Mouse (Mus musculus) inflammation-experienced regulatory T-cells, adult 6 months (primary cell): Measurements from ENCODE around the gene Afdn. TPM values are rescaled to one million over a fixed set of nuclear protein-coding genes. Genes with fewer than 3 reads are reported as not detected.
"Not testable (repeated sequence)": the region's sequence is repeated elsewhere in the genome, so short reads cannot be mapped to it uniquely, and the experiment has no call there.

Source experiments
- ATAC-seq: one replicate; pipeline ENCODE4 v1.8.0; 2017
- polyA plus RNA-seq, 3 experiments: library from polyadenylated mRNA; unstranded; fragments of 100-300 nt; shearing (Covaris generic); gene quantifications; one replicate each; pipeline ENCODE4 v1.2.1; 2017

Afdn gene
- polyA plus RNA-seq, 3 experiments from 2014 or later, result 1.0 to 2.6 (median 2.0) TPM

DNA sequence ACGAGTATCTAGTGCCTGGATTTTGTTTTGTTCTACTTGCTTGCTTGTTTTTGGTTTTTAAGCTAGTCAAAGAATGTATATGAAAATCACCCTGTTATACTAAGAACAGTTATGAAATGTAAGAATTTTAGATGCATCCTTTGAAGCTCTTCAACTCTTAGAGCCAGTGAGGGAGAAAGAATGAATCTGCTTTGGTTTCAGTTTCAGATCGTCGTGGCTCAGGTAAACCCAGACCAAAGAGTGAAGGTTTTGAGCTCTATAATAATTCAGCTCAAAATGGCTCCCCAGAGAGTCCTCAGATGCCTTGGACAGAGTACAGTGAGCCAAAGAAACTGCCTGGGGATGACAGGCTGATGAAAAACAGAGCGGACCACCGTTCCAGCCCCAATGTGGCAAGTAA, 123.2 kb downstream of the Afdn start:
- peak; percentile 74 for ATAC-seq

DNA sequence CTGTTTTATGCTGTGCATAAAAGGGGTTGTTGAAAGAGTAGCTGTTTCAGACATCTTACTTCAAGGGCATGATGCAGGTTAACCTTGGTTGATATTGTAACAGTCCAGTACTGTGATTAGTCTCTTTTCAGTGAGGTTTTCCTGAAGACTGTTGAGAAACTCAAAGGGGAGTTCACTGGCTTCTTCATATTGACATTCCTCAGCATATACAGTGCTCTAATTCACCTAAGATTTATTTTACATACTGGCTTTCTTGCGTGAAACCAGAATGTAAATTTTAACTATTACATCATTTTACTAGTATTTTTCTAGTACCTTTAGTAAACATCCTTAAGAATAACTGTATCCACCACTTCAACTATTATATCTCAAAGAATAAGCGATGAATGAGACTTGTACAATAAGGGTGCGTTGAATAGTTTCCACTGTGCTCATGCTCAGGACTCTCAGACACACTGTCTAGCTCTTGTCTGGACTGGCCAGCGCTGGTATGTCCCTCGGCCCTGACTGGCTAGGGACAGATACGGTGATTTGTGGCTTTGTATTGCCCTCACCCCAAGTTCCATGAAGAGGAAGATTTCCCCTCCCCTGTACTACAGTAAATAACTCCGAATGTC, 129.6 kb downstream of the Afdn start:
- no peak for ATAC-seq

DNA sequence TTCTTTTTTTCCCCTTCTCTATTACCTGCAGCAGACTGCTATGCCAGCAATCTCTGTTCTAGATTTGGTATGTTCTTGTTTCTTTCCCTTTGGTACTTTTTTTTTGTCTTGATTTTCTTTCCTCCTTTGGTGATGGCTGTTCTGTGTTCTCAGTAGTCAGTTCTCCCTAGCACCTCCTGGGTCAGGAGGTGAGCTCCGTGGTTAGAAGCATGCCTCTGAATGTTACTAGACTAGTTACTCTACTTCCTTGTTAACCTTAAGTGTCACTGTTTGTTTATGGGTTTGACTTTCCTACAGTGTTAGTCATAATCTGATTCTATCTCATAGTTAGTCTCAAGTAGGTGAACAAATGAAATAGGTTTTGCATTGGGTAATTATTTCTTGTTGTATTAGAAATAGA, 130.6 kb downstream of the Afdn start:
- no peak for ATAC-seq

DNA sequence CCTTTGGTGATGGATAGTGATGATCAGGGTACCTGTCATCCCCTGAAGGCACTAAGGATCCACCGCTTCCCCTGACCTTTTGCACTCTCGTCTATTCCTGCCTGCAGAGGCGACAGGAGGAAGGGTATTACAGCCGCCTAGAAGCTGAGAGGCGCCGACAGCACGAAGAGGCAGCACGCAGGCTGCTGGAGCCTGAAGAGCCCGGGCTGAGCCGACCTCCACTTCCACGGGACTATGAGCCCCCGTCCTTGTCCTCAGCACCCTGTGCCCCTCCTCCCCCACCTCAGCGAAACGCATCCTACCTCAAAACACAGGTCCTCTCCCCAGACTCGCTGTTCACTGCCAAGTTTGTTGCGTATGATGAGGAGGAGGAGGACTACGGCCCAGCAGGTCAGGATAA, 138.5 kb downstream of the Afdn start:
- ATAC-seq, result no peak

DNA sequence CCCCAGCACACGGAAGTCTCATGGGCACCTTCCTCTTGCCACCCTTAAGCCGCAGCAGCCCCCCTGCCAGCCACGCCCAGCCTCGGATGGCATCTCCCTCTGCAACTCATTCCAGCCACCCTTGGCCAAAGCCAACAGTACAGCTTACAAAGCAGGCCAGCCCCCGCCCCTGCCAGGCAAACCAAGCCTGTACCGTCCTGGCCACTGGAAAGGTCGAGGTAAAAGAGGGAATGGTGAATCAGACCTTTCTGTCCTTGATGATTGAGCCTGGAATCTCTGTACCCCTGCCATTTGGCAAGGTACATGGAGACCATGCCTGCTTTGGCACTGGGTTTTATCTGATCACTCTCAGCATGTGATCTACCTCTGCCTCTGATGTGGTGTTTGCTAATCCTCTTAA, 138.9 kb downstream of the Afdn start:
- no peak for ATAC-seq

DNA sequence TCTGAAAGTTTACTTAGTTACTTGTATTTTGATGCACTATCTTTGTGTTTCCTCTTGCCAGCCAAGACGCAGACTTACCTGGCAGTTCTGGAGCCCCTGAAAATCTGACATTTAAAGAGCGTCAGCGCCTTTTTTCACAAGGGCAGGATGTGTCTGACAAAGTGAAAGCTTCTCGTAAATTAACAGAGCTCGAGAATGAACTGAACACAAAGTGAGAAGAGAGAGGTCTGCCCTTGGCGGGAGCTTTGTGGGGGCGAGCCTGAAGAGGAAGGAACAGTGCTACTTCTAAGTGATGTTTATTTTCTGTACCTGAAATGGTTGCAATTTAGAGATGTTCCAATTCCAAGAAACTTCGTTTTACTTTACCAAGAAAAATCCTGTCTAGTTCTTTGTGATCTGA, 143.5 kb downstream of the Afdn start:
- peak; percentile 45 for ATAC-seq

DNA sequence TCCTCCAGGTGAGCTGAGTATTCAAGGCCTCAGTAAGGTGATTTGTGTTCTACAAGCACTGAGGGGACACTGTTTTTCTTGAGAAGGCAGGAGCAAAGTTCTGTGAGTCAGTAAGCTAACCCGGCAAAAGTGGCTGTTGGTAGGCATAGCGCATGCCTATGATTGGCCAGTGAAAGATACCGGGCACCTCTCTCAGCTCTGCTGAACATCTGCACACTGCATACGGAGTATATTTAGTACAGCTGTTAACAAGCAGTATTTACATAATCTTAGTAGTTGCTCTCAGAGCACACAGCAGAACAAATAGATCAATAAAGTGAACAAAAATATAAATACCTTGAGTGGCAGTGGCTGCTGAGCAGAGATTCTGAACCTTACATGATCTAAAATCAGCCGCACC, 146.7 kb downstream of the Afdn start:
- ATAC-seq, result no peak

DNA sequence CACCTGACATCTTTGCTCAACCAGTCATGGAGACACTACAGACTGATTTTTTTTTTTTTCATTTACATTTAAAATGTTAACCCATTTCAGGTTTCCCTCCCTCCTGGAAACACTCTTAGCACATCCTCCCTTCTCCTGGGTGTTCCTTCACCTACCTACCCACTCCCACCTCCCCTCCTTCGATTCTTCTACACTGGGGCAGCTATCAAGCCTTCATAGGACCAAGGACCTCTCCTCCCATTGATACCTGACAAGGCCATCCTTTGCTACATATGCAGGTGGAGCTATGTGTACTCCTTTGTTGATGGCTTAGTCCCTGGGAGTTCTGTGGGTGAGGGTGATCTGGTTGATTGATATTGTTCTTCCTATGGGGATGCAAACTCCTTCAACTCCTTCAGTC, 147.3 kb downstream of the Afdn start:
- no peak for ATAC-seq

DNA sequence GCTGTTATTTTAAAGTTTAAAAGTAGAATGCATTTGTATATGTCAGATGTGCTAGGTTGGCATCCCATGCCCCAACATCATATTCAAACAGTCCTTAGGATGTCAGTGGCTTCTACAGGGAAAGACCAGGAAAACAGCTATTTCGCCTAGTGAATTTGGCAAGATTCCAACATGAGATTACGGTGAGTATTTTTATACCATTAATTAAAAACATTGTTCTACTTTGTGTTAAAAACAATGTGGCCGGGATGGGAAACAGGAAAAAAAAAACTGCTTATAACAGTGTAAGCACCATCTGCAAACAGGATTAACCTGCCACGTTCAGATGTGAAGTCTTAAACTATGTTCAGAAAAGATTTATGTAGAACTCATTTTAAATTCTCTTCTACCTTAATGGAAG, 153.6 kb downstream of the Afdn start:
- no peak for ATAC-seq

DNA sequence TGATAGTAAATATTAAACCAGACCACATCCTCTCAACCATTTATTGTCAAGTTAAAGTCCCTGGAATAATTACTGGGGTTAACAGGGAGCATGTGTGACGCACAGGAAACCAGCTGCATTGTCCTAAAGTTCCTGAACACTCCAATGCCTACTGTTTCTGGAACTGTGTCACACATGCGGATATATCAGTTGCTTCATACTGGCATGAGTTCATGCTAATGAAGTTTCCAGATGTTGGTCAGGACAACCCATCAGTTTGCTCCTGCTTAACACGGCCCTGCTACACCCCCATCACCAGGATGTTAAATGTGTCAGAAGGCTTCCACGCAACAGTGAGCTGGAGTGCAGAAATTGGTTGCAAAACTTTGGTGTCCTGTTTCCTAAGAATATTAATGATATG, 154.2 kb downstream of the Afdn start:
- no peak for ATAC-seq

DNA sequence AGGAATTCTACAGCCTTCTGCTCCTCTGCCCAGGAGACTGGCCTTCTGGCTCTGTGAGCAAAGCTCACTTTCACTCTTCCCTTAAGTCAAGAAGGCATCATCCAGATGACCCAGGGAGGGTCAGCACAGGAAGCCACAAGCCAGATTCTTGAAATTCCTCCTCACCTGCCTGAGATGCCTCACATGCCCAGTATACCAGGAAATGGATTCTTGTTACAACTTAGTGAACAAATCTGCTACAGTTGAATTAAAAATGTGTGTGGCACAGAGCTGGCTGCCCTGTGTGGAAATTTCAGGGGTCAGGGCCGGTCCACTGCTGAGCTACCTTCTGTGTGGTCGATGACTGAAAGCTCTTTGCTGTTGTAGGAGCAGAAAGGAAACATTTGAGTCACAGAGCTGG, 160.4 kb downstream of the Afdn start:
- ATAC-seq, result no peak

DNA sequence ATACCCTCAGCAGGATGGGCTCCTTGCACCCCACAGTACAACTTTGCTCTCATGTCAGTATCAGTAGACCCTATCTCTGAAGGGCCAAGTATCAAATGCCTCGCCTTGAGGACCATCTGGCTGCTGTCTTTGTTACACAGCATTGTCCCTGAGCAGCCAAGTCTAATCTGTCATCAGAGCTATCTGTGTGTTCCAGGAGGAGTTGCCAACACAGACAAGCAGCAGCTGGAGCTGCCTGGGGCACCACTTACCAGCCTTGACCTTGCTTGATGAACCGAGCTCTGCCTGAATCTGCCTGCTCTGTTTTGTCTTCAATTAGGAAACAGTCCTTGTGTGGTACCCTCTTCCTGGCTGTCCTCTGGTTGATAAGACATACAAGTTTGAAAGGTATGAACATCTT, 163.1 kb downstream of the Afdn start:
- ATAC-seq, result no peak

DNA sequence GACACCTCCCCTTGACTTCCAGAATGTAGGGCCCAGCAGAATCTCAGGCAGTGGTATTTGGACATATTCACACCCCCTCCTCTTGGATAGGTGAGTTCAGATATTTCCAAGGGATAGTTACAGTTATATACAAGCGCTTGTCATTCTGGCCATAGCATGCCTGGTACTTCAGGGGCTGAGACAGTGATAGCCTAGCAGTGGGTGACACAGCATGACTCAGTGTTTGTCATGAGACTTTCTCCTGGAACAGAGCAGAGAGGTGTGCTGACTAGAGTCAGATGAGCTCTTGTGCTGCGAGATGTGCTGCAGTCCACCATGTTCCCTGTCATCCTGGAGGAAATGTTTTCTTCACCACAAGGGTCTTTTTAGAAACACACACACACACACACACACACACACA, 164.2 kb downstream of the Afdn start:
- no peak for ATAC-seq

DNA sequence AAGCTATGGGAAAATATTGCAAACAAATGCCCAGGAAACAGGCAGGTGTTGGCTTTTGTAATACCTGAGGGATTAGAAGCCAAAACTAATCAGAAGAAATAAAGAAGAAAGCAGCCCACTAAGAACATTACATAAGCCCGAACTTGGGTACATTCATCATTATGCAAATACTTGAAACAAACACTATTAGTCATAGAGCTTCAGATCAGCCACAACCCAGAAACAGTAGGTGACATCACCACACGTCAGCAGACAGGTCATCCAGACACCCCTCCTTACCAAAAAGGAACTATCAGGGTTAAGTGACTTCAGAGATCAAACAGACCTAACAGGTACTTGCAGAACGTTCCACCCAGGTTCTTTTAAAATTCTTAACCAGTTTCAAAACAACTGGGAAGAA, 165.6 kb downstream of the Afdn start:
- no peak for ATAC-seq

DNA sequence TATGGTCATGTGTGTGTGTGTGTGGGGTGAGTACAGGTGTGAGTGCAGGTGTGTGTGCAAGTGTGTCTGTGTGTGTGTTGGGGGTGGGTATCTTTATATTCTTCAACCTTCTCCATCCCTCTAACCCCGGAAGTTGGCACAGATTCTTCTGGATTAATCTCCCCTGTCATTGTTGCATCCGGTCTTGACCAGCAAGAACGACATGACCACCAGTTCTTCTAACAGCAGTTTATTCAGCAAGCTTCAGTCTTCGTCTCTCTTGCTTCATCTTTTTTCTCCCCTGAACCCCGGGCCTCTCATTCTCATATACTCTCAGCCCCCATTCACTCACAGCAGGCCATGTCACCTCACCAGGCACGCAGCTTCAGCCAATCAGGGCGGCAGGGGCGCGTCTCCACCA, 170.1 kb downstream of the Afdn start:
- ATAC-seq, result no peak

DNA sequence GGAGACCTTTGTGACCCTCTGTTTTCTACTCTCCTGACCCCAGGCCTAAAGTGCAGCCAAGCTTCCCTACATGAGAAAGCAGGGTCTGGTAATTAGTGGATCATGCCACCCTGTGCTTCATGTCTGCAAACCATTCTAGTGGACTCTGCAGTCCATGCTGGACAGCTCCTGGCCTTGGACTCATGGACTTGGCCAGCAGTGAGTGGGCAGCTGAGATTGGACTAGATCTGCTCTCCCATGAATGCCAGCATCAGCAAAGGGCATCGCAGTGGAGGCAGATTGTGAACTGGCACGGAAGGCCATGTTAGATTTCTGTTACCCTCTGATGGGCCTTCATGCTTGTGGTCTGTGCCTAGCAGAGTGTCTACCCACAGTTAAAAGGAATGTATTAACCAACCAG, 175.0 kb downstream of the Afdn start:
- ATAC-seq, result not testable (repeated sequence)

DNA sequence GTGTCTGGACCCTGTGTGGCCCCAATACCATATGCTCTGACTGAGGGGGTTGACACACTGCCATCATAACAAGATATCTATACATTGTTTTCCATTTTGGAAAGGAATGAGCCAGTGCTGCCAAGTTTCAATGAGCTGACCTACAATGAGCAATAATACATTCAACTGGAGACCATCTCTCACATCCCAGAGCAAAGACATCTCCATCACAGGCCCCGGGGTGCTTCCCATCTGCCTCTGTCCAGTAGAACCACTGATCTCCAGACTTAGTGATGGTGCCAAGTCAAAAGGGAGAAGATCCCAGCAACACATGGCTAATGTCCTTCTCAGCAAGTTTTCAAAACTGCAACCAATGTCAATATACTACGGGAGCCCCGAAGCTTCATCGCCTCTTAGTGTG, 177.4 kb downstream of the Afdn start:
- no peak for ATAC-seq

DNA sequence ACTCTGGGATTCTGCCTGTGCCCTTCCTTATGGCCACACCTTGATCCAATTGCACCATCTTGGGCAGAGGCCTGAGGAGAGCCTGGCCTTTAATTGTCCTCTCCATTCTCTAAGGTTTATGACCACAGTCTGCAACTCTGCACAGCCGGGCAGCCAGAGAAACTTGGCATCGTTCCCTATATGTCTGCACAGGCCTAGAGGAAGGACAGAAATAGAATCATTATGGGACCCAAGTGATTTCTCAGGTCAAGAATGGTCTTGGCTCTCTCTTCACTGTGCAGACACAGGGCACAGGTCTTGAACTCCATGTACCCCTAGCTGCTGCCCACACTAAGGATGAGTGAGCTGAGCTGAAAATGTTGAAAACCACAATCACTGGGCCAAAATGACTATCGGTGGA, 178.3 kb downstream of the Afdn start:
- no peak for ATAC-seq

DNA sequence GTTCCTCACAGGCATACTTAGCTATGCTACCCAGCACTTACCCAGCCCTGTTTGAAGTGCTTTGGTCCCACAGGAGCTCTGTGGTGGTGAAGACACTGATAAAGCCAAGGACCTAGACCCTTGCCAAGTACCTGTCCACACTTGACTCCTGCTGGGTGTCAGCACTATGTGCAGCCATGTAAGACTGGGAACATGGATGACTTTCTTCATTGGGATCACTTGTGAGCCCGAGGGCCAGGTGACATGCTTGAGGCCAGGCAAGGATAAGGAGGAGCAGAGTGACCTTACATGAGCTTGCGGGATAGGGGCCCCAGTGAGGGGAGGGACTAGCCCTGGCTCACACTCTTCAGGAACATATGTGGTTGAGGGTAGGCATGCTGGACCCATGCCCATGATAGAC, 178.9 kb downstream of the Afdn start:
- not testable (repeated sequence) for ATAC-seq

DNA sequence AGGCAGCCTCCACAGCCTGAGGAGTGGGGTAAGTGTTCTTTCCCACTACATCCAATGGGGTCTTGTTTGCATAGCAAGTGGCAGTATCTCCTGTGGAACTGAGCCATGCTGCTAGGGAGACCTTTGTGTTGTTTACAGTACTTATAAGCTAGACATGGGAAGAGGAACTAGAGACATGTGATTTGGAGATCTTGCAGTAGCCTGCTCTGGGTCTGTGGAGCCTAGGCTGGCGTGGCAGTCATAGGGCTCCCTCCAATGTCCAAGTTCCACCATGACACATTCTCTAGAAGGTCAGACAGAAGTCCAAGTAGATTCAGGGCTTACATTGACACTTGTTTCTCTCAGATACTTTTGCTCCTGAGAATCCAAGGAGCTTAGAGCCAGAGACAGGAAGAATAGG, 180.1 kb downstream of the Afdn start:
- ATAC-seq, result no peak

DNA sequence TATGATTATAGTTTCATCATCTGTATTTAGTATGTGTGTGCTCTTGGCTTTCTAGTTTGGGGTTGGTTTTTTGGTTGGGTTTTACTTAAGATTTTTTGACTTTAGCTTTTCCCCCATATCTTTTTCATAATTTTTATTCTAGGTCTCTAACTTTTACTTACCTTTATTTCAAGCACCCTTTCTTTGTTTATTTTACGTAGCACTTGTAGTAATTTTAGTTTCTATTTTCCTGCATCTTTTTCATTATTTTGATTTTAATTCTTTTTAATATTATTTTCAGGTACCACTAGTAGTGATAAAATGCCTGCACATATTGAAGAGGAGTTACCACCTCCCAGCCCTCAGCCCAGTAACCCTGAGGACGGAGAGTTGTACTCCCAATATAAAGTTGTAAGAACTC, 187.7 kb downstream of the Afdn start, which contains the start of gene Gm7168:
Gm7168 (plus strand) TSS at position 301 of the 400 bp plus-strand sequence.
- not testable (repeated sequence) for ATAC-seq

DNA sequence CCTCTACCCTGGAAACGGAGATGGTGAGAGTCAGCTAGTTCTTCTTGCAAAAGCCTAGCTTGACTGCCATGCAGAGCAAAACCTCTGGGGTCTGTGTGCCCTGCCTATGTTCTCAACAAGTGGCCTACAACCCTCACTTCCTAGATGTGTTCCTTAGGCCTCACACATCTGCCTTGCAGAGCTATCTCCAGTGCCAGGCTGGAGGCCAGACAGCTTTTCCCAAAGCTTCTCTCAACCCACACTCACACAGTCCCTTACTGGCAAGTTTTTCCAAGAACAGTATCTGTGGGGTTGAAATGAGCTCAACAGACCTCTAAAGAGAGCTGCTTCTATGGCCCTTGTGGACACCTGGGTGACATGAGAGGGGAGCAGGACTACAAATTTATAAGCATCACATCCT, 191.2 kb downstream of the Afdn start:
- not testable (repeated sequence) for ATAC-seq
